Mouse (Mus musculus): ENCODE measurements around the gene Cngb1. TPM values are rescaled to one million over a fixed set of nuclear protein-coding genes. Genes with fewer than 3 reads are reported as not detected.

The Cngb1 gene
- total and polyA plus RNA-seq, 3 experiments, result 0.03 TPM; not detected in 2

DNA sequence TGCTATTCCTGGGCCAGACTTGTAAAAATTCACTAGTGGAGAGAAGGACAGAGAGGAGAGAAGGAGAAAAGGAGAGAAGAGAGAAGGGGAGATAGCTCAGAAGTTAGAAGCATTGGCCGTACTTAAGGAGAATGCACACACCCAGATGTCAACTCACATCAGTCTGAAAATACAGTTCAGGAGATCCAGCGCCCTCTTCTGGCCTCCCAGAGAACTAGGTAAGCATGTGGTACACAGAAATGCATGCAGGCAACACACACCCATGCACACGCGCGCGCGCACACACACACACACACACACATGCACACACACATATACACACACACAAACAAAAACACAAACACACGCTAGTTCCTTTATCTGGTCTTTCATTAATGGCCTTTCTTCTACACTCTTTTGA is 86.8 kb downstream of the Cngb1 start:
- no peak overlapping the region for H3K9ac ChIP-seq (ENCODE audit: control insufficient read depth, low read depth, low read length, poor library complexity, severe bottlenecking)
- peak; percentile 21 for DNase-seq (ENCODE audit: low read depth, low spot score)
- peaks cover 5 to 17% of the 10 kb centered on the region in 2 experiments; a peak in 3 of 4 replicates for H3K4me1 ChIP-seq (ENCODE audit: control insufficient read depth in 1 of 2, insufficient read depth in 2 of 2, low read length in 2 of 2)
- no peaks in the 10 kb centered on the region; a peak in 1 of 4 replicates for H3K27me3 ChIP-seq (ENCODE audit: control insufficient read depth in 1 of 2, insufficient read depth in 2 of 2, low read length in 2 of 2)
- no peaks in the 10 kb centered on the region for H3K9me3 ChIP-seq (replicated peaks; ENCODE audit: insufficient read depth, low read length)
- no peak overlapping the region for H3K27ac ChIP-seq (ENCODE audit: control insufficient read depth, low read depth, low read length)
- H3K36me3 ChIP-seq (ENCODE audit: control insufficient read depth in 1 of 2, insufficient read depth in 2 of 2, low read length in 2 of 2), result peaks cover 0 to 13% of the 10 kb centered on the region in 2 experiments; a peak in 2 of 4 replicates
- H3K4me3 ChIP-seq (ENCODE audit: control insufficient read depth in 1 of 2, insufficient read depth in 1 of 2, low read depth in 2 of 2, low read length in 2 of 2), result no peak overlapping the region
- no peaks in the 10 kb centered on the region for H3K79me2 ChIP-seq (ENCODE audit: control insufficient read depth, insufficient read depth, low read length, poor library complexity)
- TF ChIP-seq CTCF (IDR thresholded peaks at IDR 0.05 in 2 of 3, conservative IDR thresholded peaks at IDR 0.05 in 1 of 3; ENCODE audit: control insufficient read depth in 1 of 3, insufficient read depth in 1 of 3, low read depth in 2 of 3, low read length in 3 of 3, poor library complexity in 1 of 3, severe bottlenecking in 1 of 3) (peak; percentile 37 to 40 (median 39); a peak in 5 of 6 replicates), UBTF (IDR thresholded peaks at IDR 0.05; ENCODE audit: borderline replicate concordance, insufficient read depth, low read depth, low read length) (no peak)

DNA sequence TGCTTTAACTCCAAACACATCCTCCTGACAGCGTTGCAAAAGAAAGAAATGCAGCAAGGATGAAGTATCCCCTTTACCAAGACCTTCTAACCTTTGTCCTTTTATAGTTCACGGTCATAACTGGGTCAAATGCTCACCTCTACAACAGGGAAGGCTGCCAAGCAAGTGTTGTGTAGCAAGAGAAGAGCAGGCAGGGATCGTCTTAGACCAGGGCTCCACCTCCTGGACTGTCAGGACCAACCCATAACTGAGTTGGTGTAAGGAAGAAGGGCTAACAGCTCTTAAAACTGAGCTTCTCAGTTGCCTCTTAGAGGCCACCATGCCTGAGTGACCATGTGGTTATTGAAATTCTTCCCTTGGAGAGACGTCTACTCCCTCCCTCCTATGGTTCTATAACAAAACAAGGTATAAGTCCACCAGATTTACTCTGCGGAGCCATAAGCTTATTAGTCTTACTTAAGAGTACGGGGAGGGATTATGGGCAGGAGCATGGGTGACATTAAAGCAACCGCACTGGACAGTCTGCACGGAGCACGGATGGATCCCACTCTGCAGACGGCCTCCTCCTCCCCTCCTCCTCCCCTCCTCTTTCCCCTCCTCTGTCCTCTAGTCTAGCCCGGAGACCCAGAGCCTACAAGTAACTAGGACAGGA is 90.5 kb downstream of the Cngb1 start:
- Histone ChIP-seq H3K36me3 (ENCODE audit: control insufficient read depth in 1 of 2, insufficient read depth in 2 of 2, low read length in 2 of 2) (no peaks in the 10 kb centered on the region), H3K9ac (ENCODE audit: control insufficient read depth, low read depth, low read length, poor library complexity, severe bottlenecking) (no peak overlapping the region), H3K27ac (ENCODE audit: control insufficient read depth, low read depth, low read length) (no peak overlapping the region), H3K79me2 (ENCODE audit: control insufficient read depth, insufficient read depth, low read length, poor library complexity) (no peaks in the 10 kb centered on the region), H3K4me1 (ENCODE audit: control insufficient read depth in 1 of 2, insufficient read depth in 2 of 2, low read length in 2 of 2) (no peaks in the 10 kb centered on the region), H3K4me3 (ENCODE audit: control insufficient read depth in 1 of 2, insufficient read depth in 1 of 2, low read depth in 2 of 2, low read length in 2 of 2) (no peak overlapping the region), H3K9me3 (replicated peaks; ENCODE audit: insufficient read depth, low read length) (no peaks in the 10 kb centered on the region), H3K27me3 (ENCODE audit: control insufficient read depth in 1 of 2, insufficient read depth in 2 of 2, low read length in 2 of 2) (no peaks in the 10 kb centered on the region; a peak in 3 of 4 replicates)
- DNase-seq (ENCODE audit: low read depth, low spot score), result no peak
- TF ChIP-seq ETS1 (IDR thresholded peaks at IDR 0.05; ENCODE audit: low read depth, low read length), result no peak
- TF ChIP-seq GATA1 (IDR thresholded peaks at IDR 0.05; ENCODE audit: low read depth, low read length), result no peak
- no peak for TF ChIP-seq ZC3H11A (IDR thresholded peaks at IDR 0.05; ENCODE audit: low read depth, low read length)
- TF ChIP-seq USF2 (IDR thresholded peaks at IDR 0.05; ENCODE audit: borderline replicate concordance in 1 of 2, insufficient read depth in 1 of 2, low read depth in 1 of 2, low read length in 2 of 2), result no peak
- no peak for TF ChIP-seq POLR2AphosphoS2 (IDR thresholded peaks at IDR 0.05; ENCODE audit: low read length)
- no peak for TF ChIP-seq SMC3 (IDR thresholded peaks at IDR 0.05; ENCODE audit: low read depth, low read length)
- TF ChIP-seq POLR2A (IDR thresholded peaks at IDR 0.05; ENCODE audit: control insufficient read depth in 1 of 2, insufficient read depth in 1 of 2, low read depth in 1 of 2, low read length in 2 of 2, poor library complexity in 1 of 2), result no peak
- TF ChIP-seq EP300 (IDR thresholded peaks at IDR 0.05; ENCODE audit: low read depth in 1 of 2, low read length in 2 of 2), result no peak
- no peak for TF ChIP-seq RAD21 (IDR thresholded peaks at IDR 0.05; ENCODE audit: low read depth, low read length)
- TF ChIP-seq MYC (IDR thresholded peaks at IDR 0.05; ENCODE audit: low read depth, low read length), result no peak
- no peak for TF ChIP-seq NELFE (IDR thresholded peaks at IDR 0.05; ENCODE audit: low read depth, low read length)
- TF ChIP-seq KAT2A (conservative IDR thresholded peaks at IDR 0.05; ENCODE audit: low read depth, low read length), result no peak
- TF ChIP-seq MAFK (IDR thresholded peaks at IDR 0.05; ENCODE audit: borderline replicate concordance, low read depth, low read length), result no peak
- no peak for TF ChIP-seq CHD2 (IDR thresholded peaks at IDR 0.05; ENCODE audit: low read length)
- TF ChIP-seq TCF12 (IDR thresholded peaks at IDR 0.05; ENCODE audit: low read depth, low read length), result no peak
- no peak for TF ChIP-seq ELF1 (IDR thresholded peaks at IDR 0.05; ENCODE audit: low read depth, low read length)
- TF ChIP-seq GABPA (IDR thresholded peaks at IDR 0.05; ENCODE audit: low read depth, low read length), result no peak
- no peak for TF ChIP-seq MXI1 (IDR thresholded peaks at IDR 0.05; ENCODE audit: low read depth, low read length)
